Mouse (Mus musculus): ENCODE measurements around the gene Txndc11. TPM values are rescaled to one million over a fixed set of nuclear protein-coding genes. Genes with fewer than 3 reads are reported as not detected.

Txndc11 gene
- polyA plus RNA-seq, 1 experiment from 2014 or later: 33.4 TPM

- H3K27ac ChIP-seq (ENCODE audit: low read depth, low read length): no peak overlapping the region
- no peak overlapping the region for H3K9ac ChIP-seq (ENCODE audit: low read depth, low read length)
- no peak overlapping the region for H3K4me3 ChIP-seq (ENCODE audit: low read depth, low read length)
- no peaks in the 10 kb centered on the region for H3K9me3 ChIP-seq (ENCODE audit: control insufficient read depth, low read length)
- WGBS: 80% methylated on average over 7 of the region's 7 CpGs
- no peak for ATAC-seq (ENCODE audit: low FRiP score)
- no peaks in the 10 kb centered on the region for H3K27me3 ChIP-seq (ENCODE audit: control insufficient read depth, insufficient read depth, low read length)
- no peak overlapping the region for H3K4me2 ChIP-seq (replicated peaks; ENCODE audit: low read depth, low read length)
- H3K4me1 ChIP-seq (replicated peaks; ENCODE audit: control insufficient read depth, insufficient read depth, low read length): no peaks in the 10 kb centered on the region
- H3K36me3 ChIP-seq (ENCODE audit: control insufficient read depth, insufficient read depth, low read length): no peaks in the 10 kb centered on the region
- DNase-seq (ENCODE audit: low spot score): no peak
Observed at GRCm38 (mm10) chr16:11028206-11028605, 106.2 kb downstream of the Txndc11 start.

Other genes with a start within 250 kb of the Txndc11 start
- 96.5 and 113 TPM in 2 replicates for gene Snn, start 73.7 kb downstream of the Txndc11 start, polyA plus RNA-seq (2014; fragmentation: Nextera tagmentation; extraction: Ambion mirVana)
- gene Litaf, start 68.5 kb downstream of the Txndc11 start, polyA plus RNA-seq (2014; fragmentation: Nextera tagmentation; extraction: Ambion mirVana): 71.4 and 71.6 TPM in 2 replicates
- 104 and 113 TPM in 2 replicates for gene Zc3h7a, start 41.7 kb upstream of the Txndc11 start, polyA plus RNA-seq (2014; fragmentation: Nextera tagmentation; extraction: Ambion mirVana)
- gene Rsl1d1, start 68.7 kb upstream of the Txndc11 start, polyA plus RNA-seq (2014; fragmentation: Nextera tagmentation; extraction: Ambion mirVana): 245 and 259 TPM in 2 replicates
- gene Gspt1, start 119.7 kb upstream of the Txndc11 start, polyA plus RNA-seq (2014; fragmentation: Nextera tagmentation; extraction: Ambion mirVana): 87.4 and 94.3 TPM in 2 replicates
- gene Tnfrsf17, start 179.2 kb upstream of the Txndc11 start, polyA plus RNA-seq (2014; fragmentation: Nextera tagmentation; extraction: Ambion mirVana): 0.22 TPM in 1 of 2 replicates, not detected in the other
- gene Snx29, start 188.3 kb upstream of the Txndc11 start, polyA plus RNA-seq (2014; fragmentation: Nextera tagmentation; extraction: Ambion mirVana): 10.3 and 15.3 TPM in 2 replicates